Mouse (Mus musculus) hindbrain, embryonic 13.5 days (tissue): ENCODE data around the gene Gstm7. TPM values are rescaled to one million over a fixed set of nuclear protein-coding genes. Genes with fewer than 3 reads are reported as not detected.
A peak's percentile ranks its signal among the peaks of the same experiment; 100 is the strongest.
"Not testable (repeated sequence)": the region's sequence is repeated elsewhere in the genome, so short reads cannot be mapped to it uniquely, and the experiment has no call there.

Experiments
- ATAC-seq: fragments of 200-750 bp; cut with Nextera tagmentation; 2 replicates; pipeline ENCODE4 v1.8.0; 2017; ENCODE audit warnings: moderate TSS enrichment; ENCODE audit not compliant: low FRiP score
- H3K27ac ChIP-seq: fragments of 300-500 bp; sonication (generic); 2 replicates; pipeline ENCODE4 v1.5.1; 2015; ENCODE audit warnings: inconsistent platforms, mild to moderate bottlenecking, moderate library complexity
- H3K27me3 ChIP-seq: fragments of 300-500 bp; sonication (generic); 2 replicates; pipeline ENCODE4 v1.6.1; 2015; ENCODE audit warnings: mild to moderate bottlenecking, inconsistent platforms
- H3K36me3 ChIP-seq: fragments of 300-500 bp; sonication (generic); 2 replicates; pipeline ENCODE4 v1.6.1; 2015; ENCODE audit warnings: mild to moderate bottlenecking, inconsistent platforms
- H3K4me1 ChIP-seq: fragments of 300-500 bp; sonication (generic); replicated peaks from 2 replicates; pipeline ENCODE4 v1.6.1; 2015; ENCODE audit warnings: inconsistent platforms
- H3K4me2 ChIP-seq: fragments of 300-500 bp; sonication (generic); 2 replicates; pipeline ENCODE4 v1.6.1; 2015; ENCODE audit warnings: inconsistent platforms, mild to moderate bottlenecking, moderate library complexity
- H3K4me3 ChIP-seq: fragments of 300-500 bp; sonication (generic); 2 replicates; pipeline ENCODE4 v1.5.1; 2015; ENCODE audit warnings: mild to moderate bottlenecking, inconsistent platforms
- H3K9ac ChIP-seq: fragments of 300-500 bp; sonication (generic); 2 replicates; pipeline ENCODE4 v1.6.1; 2015; ENCODE audit warnings: mild to moderate bottlenecking, inconsistent platforms
- H3K9me3 ChIP-seq: fragments of 300-500 bp; sonication (generic); 2 replicates; pipeline ENCODE4 v1.6.1; 2016; ENCODE audit warnings: inconsistent platforms
- WGBS: fragments of 180-500 bp; shearing (Covaris S2); methylation state at CpG from one replicate; pipeline ENCODE4 v1.1.7; 2015; 5-methylcytosine and 5-hydroxymethylcytosine counted together
- polyA plus RNA-seq: library from polyadenylated mRNA; unstranded; fragments of >200 nt; fragmentation: Nextera tagmentation; extraction: Ambion mirVana; gene quantifications from 2 replicates; pipeline ENCODE4 v1.2.1, GENCODE M21; 2015

Gstm7 gene
- polyA plus RNA-seq, 1 experiment from 2014 or later, result 85.8 TPM

- peak within 1 kb of the TSS; percentile 80 for H3K4me3 ChIP-seq
- peak within 1 kb of the TSS; percentile 85 for H3K9ac ChIP-seq
- peaks cover 11% of the 10 kb centered on the region for H3K4me1 ChIP-seq
- H3K9me3 ChIP-seq, result no peaks in the 10 kb centered on the region
- H3K27ac ChIP-seq, result peak within 1 kb of the TSS; percentile 88
- ATAC-seq, result peak; percentile 96
- peaks cover 21% of the 10 kb centered on the region for H3K36me3 ChIP-seq
- WGBS, result 7% methylated on average over 40 of the region's 40 CpGs
- peak within 1 kb of the TSS; percentile 85 for H3K4me2 ChIP-seq
- no peaks in the 10 kb centered on the region for H3K27me3 ChIP-seq
Observed at GRCm38 (mm10) chr3:107895720-107896569, 35.7 kb downstream of the Gstm7 start, which contains the start of gene Gstm5. Gene Gstm5 (plus strand): TSS chr3:107895821.

GRCm38 (mm10) chr3:107895194-107895719 is 36.4 kb downstream of the Gstm7 start:
- H3K9ac ChIP-seq, result peak overlapping the region; percentile 85
- H3K4me1 ChIP-seq, result peaks cover 11% of the 10 kb centered on the region
- H3K9me3 ChIP-seq, result no peaks in the 10 kb centered on the region
- H3K4me3 ChIP-seq, result peak overlapping the region; percentile 80
- whole genome bisulfite sequencing, result 13% methylated on average over 6 of the region's 6 CpGs
- peak; percentile 47 for ATAC-seq
- no peaks in the 10 kb centered on the region for H3K27me3 ChIP-seq
- H3K36me3 ChIP-seq, result peaks cover 21% of the 10 kb centered on the region
- peak overlapping the region; percentile 85 for H3K4me2 ChIP-seq
- H3K27ac ChIP-seq, result no peak overlapping the region

- ATAC-seq, H3K9ac ChIP-seq, H3K27me3 ChIP-seq, H3K36me3 ChIP-seq, H3K4me2 ChIP-seq, H3K27ac ChIP-seq, H3K4me3 ChIP-seq, H3K4me1 ChIP-seq, H3K9me3 ChIP-seq: not testable (repeated sequence)
- 89% methylated on average over 2 of the region's 2 CpGs for WGBS
Observed at GRCm38 (mm10) chr3:107889236-107889635, 42.4 kb downstream of the Gstm7 start.

GRCm38 (mm10) chr3:107887674-107888495 is 43.7 kb downstream of the Gstm7 start:
- WGBS, result 80% methylated on average over 9 of the region's 9 CpGs
- peak; percentile 95 for ATAC-seq
- H3K4me1 ChIP-seq, result no peaks in the 10 kb centered on the region
- no peaks in the 10 kb centered on the region for H3K9me3 ChIP-seq
- no peak overlapping the region for H3K9ac ChIP-seq
- no peaks in the 10 kb centered on the region for H3K27me3 ChIP-seq
- peak overlapping the region; percentile 58 for H3K27ac ChIP-seq
- no peak overlapping the region for H3K4me2 ChIP-seq
- no peak overlapping the region for H3K4me3 ChIP-seq
- no peaks in the 10 kb centered on the region for H3K36me3 ChIP-seq

- Histone ChIP-seq H3K27ac (no peak overlapping the region), H3K4me2 (no peak overlapping the region), H3K9ac (no peak overlapping the region), H3K9me3 (no peaks in the 10 kb centered on the region), H3K4me3 (no peak overlapping the region), H3K4me1 (no peaks in the 10 kb centered on the region), H3K27me3 (no peaks in the 10 kb centered on the region), H3K36me3 (no peaks in the 10 kb centered on the region)
- ATAC-seq, result no peak
- 84% methylated on average over 12 of the region's 12 CpGs for WGBS
Observed at GRCm38 (mm10) chr3:107877747-107878736, 53.6 kb downstream of the Gstm7 start.

GRCm38 (mm10) chr3:107877005-107877404 is 54.6 kb downstream of the Gstm7 start, which contains the start of gene Eps8l3:
Gene Eps8l3 (plus strand): TSS chr3:107877229.
- no peak for ATAC-seq
- no peaks in the 10 kb centered on the region for H3K36me3 ChIP-seq
- no peak within 1 kb of the TSS for H3K4me3 ChIP-seq
- no peak within 1 kb of the TSS for H3K4me2 ChIP-seq
- H3K27ac ChIP-seq, result no peak within 1 kb of the TSS
- H3K27me3 ChIP-seq, result no peaks in the 10 kb centered on the region
- WGBS, result 92% methylated on average over 5 of the region's 5 CpGs
- no peaks in the 10 kb centered on the region for H3K9me3 ChIP-seq
- H3K9ac ChIP-seq, result no peak within 1 kb of the TSS
- H3K4me1 ChIP-seq, result no peaks in the 10 kb centered on the region

Other genes starting within 250 kb of the Gstm7 start
- 106 and 108 TPM in 2 replicates for gene Ahcyl1, start 235.3 kb downstream of the Gstm7 start, polyA plus RNA-seq
- gene Csf1, start 171.3 kb downstream of the Gstm7 start, polyA plus RNA-seq, result 6.3 and 6.5 TPM in 2 replicates
- gene Eps8l3, start 54.6 kb downstream of the Gstm7 start, polyA plus RNA-seq, result not detected in 2 replicates
- gene Gstm5, start 36.0 kb downstream of the Gstm7 start, polyA plus RNA-seq, result 230 and 243 TPM in 2 replicates
- 7.7 and 8.5 TPM in 2 replicates for gene Gstm6, start 11.9 kb upstream of the Gstm7 start, polyA plus RNA-seq
- 0.17 TPM in 1 of 2 replicates, not detected in the other for gene Gstm3, start 37.5 kb upstream of the Gstm7 start, polyA plus RNA-seq
- gene Gstm2, start 54.6 kb upstream of the Gstm7 start, polyA plus RNA-seq, result 10.0 and 10.9 TPM in 2 replicates
- gene Gstm1, start 86.2 kb upstream of the Gstm7 start, polyA plus RNA-seq, result 53.7 and 54.2 TPM in 2 replicates
- gene Gstm4, start 113.1 kb upstream of the Gstm7 start, polyA plus RNA-seq, result 15.2 and 15.4 TPM in 2 replicates
- gene Ampd2, start 154.8 kb upstream of the Gstm7 start, polyA plus RNA-seq, result 50.9 and 52.4 TPM in 2 replicates
- gene Gnat2, start 161.0 kb upstream of the Gstm7 start, polyA plus RNA-seq, result 0.10 and 0.43 TPM in 2 replicates
- gene Gnai3, start 214.3 kb upstream of the Gstm7 start, polyA plus RNA-seq, result 146 and 148 TPM in 2 replicates
- gene Gpr61, start 223.1 kb upstream of the Gstm7 start, polyA plus RNA-seq, result 3.0 and 3.5 TPM in 2 replicates